Mouse (Mus musculus) CH12.LX (cell line): Measurements from ENCODE around the gene Mal. TPM values are rescaled to one million over a fixed set of nuclear protein-coding genes. Genes with fewer than 3 reads are reported as not detected.

Experiments used
- DNase-seq: peaks from one replicate; pipeline ENCODE4 v3.0.0-alpha.2; 2013; ENCODE audit errors: extremely low read depth
- H3K27ac ChIP-seq: 2 replicates; pipeline ENCODE4 v1.5.1; 2012; ENCODE audit warnings: low read depth, mild to moderate bottlenecking, control low read depth, moderate library complexity; ENCODE audit not compliant: insufficient read depth
- H3K27me3 ChIP-seq: replicated peaks from 2 replicates; pipeline ENCODE3; 2012; ENCODE audit warnings: inconsistent platforms
- H3K36me3 ChIP-seq, 2 experiments: replicated peaks in 1 of 2; 2 replicates each; pipeline versions ENCODE3 to v1.6.1; 2012; ENCODE audit warnings: inconsistent platforms in 1 of 2, low read length in 1 of 2, mild to moderate bottlenecking in 1 of 2, mixed read lengths in 1 of 2, moderate library complexity in 1 of 2; ENCODE audit not compliant: control insufficient read depth in 1 of 2, insufficient read depth in 1 of 2
- H3K4me1 ChIP-seq, 2 experiments: 2 replicates each; pipeline ENCODE4 v1.6.1; 2012; ENCODE audit warnings: inconsistent platforms in 1 of 2, moderate library complexity in 1 of 2; ENCODE audit not compliant: insufficient read depth in 2 of 2, control insufficient read depth in 1 of 2
- H3K4me2 ChIP-seq: 2 replicates; pipeline ENCODE4 v1.6.1; 2012; ENCODE audit warnings: low read depth, mild to moderate bottlenecking, control low read depth; ENCODE audit not compliant: poor library complexity, insufficient read depth, severe bottlenecking
- H3K4me3 ChIP-seq, 3 experiments: fragments of 150-350 bp in 1 of 3; sonication (generic) in 1 of 3; replicated peaks in 1 of 3; 2 replicates each; pipeline versions ENCODE3 to v1.5.1; 2011 to 2012; ENCODE audit warnings: low read depth in 2 of 3, low read length in 2 of 3, mild to moderate bottlenecking in 2 of 3, moderate library complexity in 2 of 3, control low read depth in 1 of 3, improper control_type of control experiment in 1 of 3, inconsistent platforms in 1 of 3, mixed read lengths in 1 of 3; ENCODE audit not compliant: poor library complexity in 1 of 3
- H3K79me2 ChIP-seq: replicated peaks from 2 replicates; pipeline ENCODE4 v1.6.1; 2012; ENCODE audit warnings: mild to moderate bottlenecking, moderate library complexity; ENCODE audit not compliant: control insufficient read depth, poor library complexity, insufficient read depth, severe bottlenecking; ENCODE audit errors: extremely low read depth
- H3K9ac ChIP-seq: 2 replicates; pipeline ENCODE4 v1.6.1; 2012; ENCODE audit warnings: low read depth, mild to moderate bottlenecking, control low read depth, moderate library complexity; ENCODE audit not compliant: insufficient read depth
- H3K9me3 ChIP-seq: replicated peaks from 2 replicates; pipeline ENCODE3; 2012; ENCODE audit warnings: low read length, inconsistent platforms, mixed read lengths
- CHD1 ChIP-seq: IDR thresholded peaks from 2 replicates; pipeline ENCODE4 v1.6.1; 2012; ENCODE audit warnings: low read depth, low read length, improper control_type of control experiment, inconsistent platforms
- CHD2 ChIP-seq: IDR thresholded peaks from 2 replicates; pipeline ENCODE4 v1.6.1; 2011; ENCODE audit warnings: low read length, improper control_type of control experiment
- CTCF ChIP-seq, 2 experiments: IDR thresholded peaks in 1 of 2; conservative IDR thresholded peaks in 1 of 2; 2 replicates each; pipeline ENCODE4 v1.5.1; 2011 to 2012; ENCODE audit warnings: low read depth in 2 of 2, low read length in 2 of 2, improper control_type of control experiment in 1 of 2, inconsistent platforms in 1 of 2, mild to moderate bottlenecking in 1 of 2, moderate library complexity in 1 of 2
- E2F4 ChIP-seq: IDR thresholded peaks from 2 replicates; pipeline ENCODE4 v1.6.1; 2011; ENCODE audit warnings: low read depth, low read length, improper control_type of control experiment; ENCODE audit not compliant: insufficient replicate concordance
- ELF1 ChIP-seq: IDR thresholded peaks from 2 replicates; pipeline ENCODE4 v1.6.1; 2014; ENCODE audit warnings: low read depth, mild to moderate bottlenecking, inconsistent platforms, low read length, improper control_type of control experiment
- ETS1 ChIP-seq: conservative IDR thresholded peaks from 2 replicates; pipeline ENCODE4 v1.6.1; 2012; ENCODE audit warnings: low read depth, mild to moderate bottlenecking, inconsistent platforms, low read length, improper control_type of control experiment, moderate library complexity
- IRF4 ChIP-seq: IDR thresholded peaks from 2 replicates; pipeline ENCODE4 v1.6.1; 2014; ENCODE audit warnings: low read depth, mild to moderate bottlenecking, inconsistent platforms, low read length, improper control_type of control experiment
- JUND ChIP-seq: conservative IDR thresholded peaks from 2 replicates; pipeline ENCODE4 v1.6.1; 2011; ENCODE audit warnings: low read depth, low read length, improper control_type of control experiment
- MAFK ChIP-seq: IDR thresholded peaks from 2 replicates; pipeline ENCODE4 v1.6.1; 2011; ENCODE audit warnings: low read length, improper control_type of control experiment; ENCODE audit not compliant: insufficient replicate concordance
- MAX ChIP-seq: IDR thresholded peaks from 2 replicates; pipeline ENCODE4 v1.6.1; 2011; ENCODE audit warnings: low read length, improper control_type of control experiment
- MAZ ChIP-seq: IDR thresholded peaks from 2 replicates; pipeline ENCODE4 v1.6.1; 2012; ENCODE audit warnings: low read depth, mild to moderate bottlenecking, inconsistent platforms, low read length, improper control_type of control experiment, moderate library complexity
- MYC ChIP-seq: IDR thresholded peaks from 2 replicates; pipeline ENCODE4 v1.6.1; 2011; ENCODE audit warnings: low read depth, mild to moderate bottlenecking, improper control_type of control experiment, low read length
- NELFE ChIP-seq: IDR thresholded peaks from 2 replicates; pipeline ENCODE4 v1.6.1; 2011; ENCODE audit warnings: low read depth, low read length, improper control_type of control experiment
- NRF1 ChIP-seq: IDR thresholded peaks from 2 replicates; pipeline ENCODE4 v1.6.1; 2014; ENCODE audit warnings: low read depth, mild to moderate bottlenecking, inconsistent platforms, low read length, improper control_type of control experiment, moderate library complexity
- PAX5 ChIP-seq: IDR thresholded peaks from 2 replicates; pipeline ENCODE4 v1.6.1; 2012; ENCODE audit warnings: low read length, inconsistent platforms, mixed read lengths
- RAD21 ChIP-seq: IDR thresholded peaks from 2 replicates; pipeline ENCODE4 v1.6.1; 2011; ENCODE audit warnings: low read depth, mild to moderate bottlenecking, low read length, improper control_type of control experiment, moderate library complexity
- SIN3A ChIP-seq: IDR thresholded peaks from 2 replicates; pipeline ENCODE4 v1.6.1; 2012; ENCODE audit warnings: low read length, improper control_type of control experiment, inconsistent platforms
- SMC3 ChIP-seq: IDR thresholded peaks from 2 replicates; pipeline ENCODE4 v1.6.1; 2011; ENCODE audit warnings: low read depth, low read length, improper control_type of control experiment
- TBP ChIP-seq: conservative IDR thresholded peaks from 2 replicates; pipeline ENCODE4 v1.6.1; 2011; ENCODE audit warnings: low read depth, low read length, improper control_type of control experiment
- TCF12 ChIP-seq: IDR thresholded peaks from 2 replicates; pipeline ENCODE4 v1.6.1; 2014; ENCODE audit warnings: low read depth, mild to moderate bottlenecking, inconsistent platforms, low read length, improper control_type of control experiment
- UBTF ChIP-seq: IDR thresholded peaks from 2 replicates; pipeline ENCODE4 v1.6.1; 2012; ENCODE audit warnings: low read depth, mild to moderate bottlenecking, inconsistent platforms, low read length, improper control_type of control experiment, moderate library complexity
- ZC3H11A ChIP-seq: IDR thresholded peaks from 2 replicates; pipeline ENCODE4 v1.6.1; 2012; ENCODE audit warnings: low read depth, mild to moderate bottlenecking, inconsistent platforms, low read length, improper control_type of control experiment
- ZKSCAN1 ChIP-seq: IDR thresholded peaks from 2 replicates; pipeline ENCODE4 v1.6.1; 2012; ENCODE audit warnings: low read depth, inconsistent platforms, low read length, improper control_type of control experiment, borderline replicate concordance
- dilution Hi-C: fragments of 300-500 bp; cut with MboI; formaldehyde crosslinking; loops from 2 replicates; pipeline ENCODE4 v1.14.3; 2020; ENCODE audit warnings: low sequenced_read_pairs; ENCODE audit not compliant: extremely low pct_unique_long_range_greater_than_20kb, extremely low pct_ligation_motif_present
- in situ Hi-C: fragments of 300-500 bp; cut with MboI; formaldehyde crosslinking; loops from 3 replicates; pipeline ENCODE4 v1.14.3; 2019; ENCODE audit warnings: low sequenced_read_pairs, low pct_ligation_motif_present, low pct_unique_long_range_greater_than_20kb, mixed read lengths
- polyA plus RNA-seq: library from polyadenylated mRNA; unstranded; fragments of >175 nt; gene quantifications from 2 replicates; pipeline ENCODE4 v1.2.1, GENCODE M21; 2012; ENCODE audit warnings: low read depth; ENCODE audit not compliant: insufficient read length
- total RNA-seq, 2 experiments: library from RNA; depleted of rRNA; stranded (reverse); fragments of 300-350 nt in 1 of 2; fragments of >200 nt in 1 of 2; gene quantifications; 2 replicates each; pipeline ENCODE4 v1.2.3; 2012 to 2014

Mal gene
- total and polyA plus RNA-seq, 3 experiments: not detected

DNA sequence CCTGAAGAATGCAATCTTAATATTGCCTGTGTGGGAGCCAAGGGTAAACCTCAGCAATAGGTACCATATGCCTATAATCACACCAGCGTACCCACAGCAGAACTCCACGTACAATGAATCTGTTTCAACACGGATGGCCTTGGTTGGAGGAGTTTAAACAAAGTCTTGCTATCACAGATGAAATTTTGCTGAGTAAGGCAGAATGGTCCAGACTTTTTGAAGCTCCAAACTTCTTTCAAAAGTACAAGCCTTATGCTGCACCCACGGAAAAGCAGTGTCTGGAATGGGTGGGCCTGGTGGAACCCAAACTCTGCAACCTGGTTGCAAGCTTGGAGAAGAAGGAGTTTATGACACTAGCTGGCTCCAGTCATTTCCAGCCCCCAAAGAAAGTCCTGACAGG, 32.7 kb upstream of the Mal start:
- Histone ChIP-seq H3K9ac (no peak overlapping the region), H3K9me3 (peaks cover 3% of the 10 kb centered on the region), H3K27me3 (peaks cover 63% of the 10 kb centered on the region), H3K27ac (no peak overlapping the region), H3K4me2 (0 out of 2 replicates have a peak overlapping the region, but pooled peaks have one; percentile 5), H3K4me1 (peaks cover 2 to 3% of the 10 kb centered on the region in 2 experiments; a peak in 2 of 4 replicates), H3K36me3 (no peaks in the 10 kb centered on the region), H3K79me2 (no peaks in the 10 kb centered on the region), H3K4me3 (no peak overlapping the region)
- no peak for DNase-seq
- no peak for TF ChIP-seq SMC3
- no peak for TF ChIP-seq NRF1
- TF ChIP-seq UBTF: no peak
- peak; percentile 84; the same call in 1 of the 2 replicates for TF ChIP-seq MAFK
- no peak for TF ChIP-seq ETS1
- TF ChIP-seq NELFE: no peak
- in situ Hi-C loops: loop anchor here (10.0 to 25.0 kb wide), 2 partner anchors 74 to 202 kb away; no protein-coding TSS in a partner anchor
- dilution Hi-C loops: no loop called here

DNA sequence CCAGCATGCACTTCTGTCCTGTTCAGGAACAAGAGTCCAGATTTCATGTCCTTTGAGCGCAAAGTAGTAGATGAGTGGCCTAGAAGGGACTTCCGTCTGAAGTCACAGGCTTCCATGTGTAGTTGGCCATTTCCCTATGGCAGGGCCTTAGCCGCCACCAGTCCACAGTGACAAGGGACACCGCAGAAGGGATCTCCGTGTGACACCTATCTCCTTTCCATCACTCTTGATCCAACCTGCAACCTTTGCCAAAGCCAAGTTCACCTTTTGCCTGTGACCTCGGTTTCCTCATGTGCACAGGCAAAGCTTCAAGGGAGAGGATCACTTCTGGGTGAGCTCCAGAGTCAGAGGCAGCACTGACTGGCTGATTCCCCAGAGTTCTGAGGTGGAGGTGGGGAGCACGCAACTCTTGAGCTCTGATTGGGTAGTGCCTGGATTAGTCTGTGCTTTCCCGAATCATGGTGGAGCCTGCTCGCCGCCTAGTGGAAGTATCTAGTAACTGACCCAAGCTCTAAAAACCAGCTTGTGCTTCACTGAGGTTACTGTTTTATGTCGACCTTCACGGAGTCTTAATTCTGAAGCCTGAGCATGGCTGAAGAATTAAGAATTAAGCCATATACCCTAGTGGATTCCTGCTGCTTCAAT, 27.3 kb upstream of the Mal start:
- DNase-seq: peak; percentile 84
- peaks cover 3% of the 10 kb centered on the region for H3K9me3 ChIP-seq
- H3K4me1 ChIP-seq: peaks cover 4 to 14% of the 10 kb centered on the region in 2 experiments; a peak in 3 of 4 replicates
- TF ChIP-seq TBP (no peak), NRF1 (0 out of 2 replicates have a peak, but pooled peaks have one; percentile 29), MAZ (no peak), MAFK (no peak), ELF1 (no peak), ZKSCAN1 (no peak), E2F4 (no peak), CHD2 (0 out of 2 replicates have a peak, but pooled peaks have one; percentile 16), PAX5 (no peak), MAX (peak; percentile 63; the same call in 1 of the 2 replicates), SMC3 (peak; percentile 83), CTCF (conservative IDR thresholded peaks at IDR 0.05 in 1 of 2, IDR thresholded peaks at IDR 0.05 in 1 of 2; ENCODE audit: low read depth in 2 of 2, low read length in 2 of 2) (peak; percentile 75 to 95), ZC3H11A (0 out of 2 replicates have a peak, but pooled peaks have one; percentile 6), NELFE (peak; percentile 32; the same call in 1 of the 2 replicates), MYC (peak; percentile 56; the same call in 1 of the 2 replicates), CHD1 (no peak), TCF12 (0 out of 2 replicates have a peak, but pooled peaks have one; percentile 28), RAD21 (peak; percentile 94), IRF4 (peak; percentile 31; the same call in 1 of the 2 replicates), SIN3A (no peak), JUND (no peak)
- peaks cover 38% of the 10 kb centered on the region for H3K27me3 ChIP-seq
- dilution Hi-C loops (no loop called here), in situ Hi-C loops (loop anchor here (10.0 to 25.0 kb wide), 2 partner anchors 69 to 197 kb away; no protein-coding TSS in a partner anchor)
- no peak overlapping the region for H3K4me3 ChIP-seq
- no peak overlapping the region for H3K4me2 ChIP-seq
- H3K79me2 ChIP-seq: no peaks in the 10 kb centered on the region
- no peak overlapping the region for H3K9ac ChIP-seq
- H3K36me3 ChIP-seq: no peaks in the 10 kb centered on the region
- no peak overlapping the region for H3K27ac ChIP-seq
